Mouse (Mus musculus): ENCODE measurements at regions not wholly inside any gene's neighbourhood (a gene's known extent, or its start where the extent isn't known, plus 50 kb on each side); places are given as distances from the start of the nearest gene placed in this dataset.

DNA sequence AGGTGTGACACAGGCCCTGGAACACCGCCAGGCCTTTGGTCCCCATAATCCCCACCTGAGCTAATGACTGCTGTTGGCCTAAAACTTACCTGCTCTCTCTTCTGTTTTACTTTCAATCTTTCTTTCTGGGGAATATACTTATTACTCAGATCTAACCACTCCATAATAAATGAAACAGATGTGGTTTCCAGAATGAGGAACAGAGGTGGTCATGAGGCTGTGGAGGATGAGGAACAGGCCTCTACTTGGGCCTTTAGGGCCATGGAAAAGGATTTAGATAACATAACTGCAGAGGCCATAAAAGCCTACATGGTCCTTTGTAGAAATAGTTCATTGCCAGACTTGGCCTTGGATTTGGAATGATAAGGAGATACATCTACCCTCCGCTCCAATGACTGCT, 74.1 kb downstream of the B3gnt5 start:
- no peak for ATAC-seq

DNA sequence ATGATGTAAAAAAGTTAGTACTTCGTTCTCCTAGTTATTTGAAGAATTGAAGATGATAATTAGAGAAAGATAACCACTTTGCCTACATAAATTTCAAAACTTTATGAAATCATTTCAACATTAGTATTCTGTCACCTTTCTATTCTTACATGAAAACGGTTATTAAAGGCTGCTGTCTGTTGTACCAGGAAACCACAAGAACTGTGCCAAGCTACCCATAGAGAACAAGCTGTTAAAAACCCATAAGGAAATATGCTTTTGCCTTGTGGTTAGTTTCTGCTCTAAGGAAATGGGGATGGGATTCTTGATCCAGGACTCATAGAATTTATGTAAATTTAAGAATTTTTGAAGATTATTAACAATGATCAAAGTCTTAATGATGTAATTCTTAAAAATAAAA, 74.7 kb downstream of the B3gnt5 start:
- no peak for ATAC-seq

DNA sequence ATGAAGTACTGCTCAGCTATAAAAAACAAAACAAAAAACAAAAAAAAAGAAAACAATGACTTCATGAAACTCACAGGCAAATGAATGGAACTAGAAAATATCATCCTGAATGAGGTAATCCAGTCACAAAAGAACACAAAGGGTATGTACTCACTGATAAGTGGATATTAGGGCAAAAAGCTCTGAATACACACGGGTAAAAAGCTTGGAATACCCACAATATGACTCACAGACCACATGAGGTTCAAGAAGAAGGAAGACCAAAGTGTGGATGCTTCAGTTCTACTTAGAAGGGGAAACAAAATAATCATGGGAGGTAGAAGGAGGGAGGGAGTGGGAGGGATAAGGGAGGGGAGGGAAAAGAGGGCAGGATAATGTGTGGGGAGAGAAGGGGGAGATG, 79.8 kb downstream of the B3gnt5 start:
- ATAC-seq = no peak

GRCm38 (mm10) chr16:19842346-19843025, 82.5 kb downstream of the B3gnt5 start:
- ATAC-seq = no peak

DNA sequence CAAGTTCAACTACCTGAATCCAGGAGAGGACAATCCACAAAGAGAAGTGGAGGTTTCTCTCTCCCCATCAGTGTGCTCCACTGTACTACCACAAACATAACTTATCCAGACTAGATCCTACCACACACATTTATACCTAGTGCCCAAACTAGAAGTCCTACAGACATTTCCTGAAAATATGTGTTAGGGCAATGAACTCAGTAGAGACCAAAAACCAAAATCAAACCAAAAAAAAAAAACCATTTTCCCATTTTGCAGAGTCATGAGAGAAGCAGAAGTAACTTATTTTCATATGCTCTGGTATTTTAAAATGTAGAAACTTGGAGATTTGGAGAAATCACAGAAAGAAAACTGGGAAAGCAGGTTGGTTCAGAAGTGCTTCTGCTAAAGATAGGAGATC, 83.7 kb downstream of the B3gnt5 start:
- no peak for ATAC-seq

- ATAC-seq = peak; percentile 46
Measured at GRCm38 (mm10) chr16:19848395-19848794, 88.4 kb downstream of the B3gnt5 start.

GRCm38 (mm10) chr16:19865306-19865705, 105.3 kb downstream of the B3gnt5 start:
- ATAC-seq = no peak

GRCm38 (mm10) chr16:19865931-19866330, 105.9 kb downstream of the B3gnt5 start:
- no peak for ATAC-seq

DNA sequence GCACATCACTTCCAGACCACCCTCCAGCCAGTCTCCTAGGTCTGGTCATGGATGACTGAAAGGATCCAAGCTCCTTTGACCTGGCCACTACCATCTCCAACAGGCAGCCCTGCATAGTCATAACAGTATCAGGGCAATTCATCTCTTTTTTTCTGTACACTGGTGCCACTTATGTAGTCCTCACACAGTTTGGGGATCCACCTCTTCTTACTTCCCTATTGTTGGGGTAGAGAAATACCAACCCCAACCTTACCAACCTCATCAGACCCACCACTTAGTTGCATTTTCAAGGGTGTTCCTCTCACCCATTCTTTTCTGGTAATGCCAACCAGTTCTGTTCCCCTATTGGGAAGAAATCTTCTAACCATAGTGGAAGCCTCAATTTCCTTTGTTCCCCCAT, 109.4 kb downstream of the B3gnt5 start:
- no peak for ATAC-seq

- no peak for ATAC-seq
Measured at GRCm38 (mm10) chr16:19876861-19877554, 105.8 kb downstream of the Klhl6 start.

- no peak for ATAC-seq
Measured at GRCm38 (mm10) chr16:19882961-19883360, 99.9 kb downstream of the Klhl6 start.

DNA sequence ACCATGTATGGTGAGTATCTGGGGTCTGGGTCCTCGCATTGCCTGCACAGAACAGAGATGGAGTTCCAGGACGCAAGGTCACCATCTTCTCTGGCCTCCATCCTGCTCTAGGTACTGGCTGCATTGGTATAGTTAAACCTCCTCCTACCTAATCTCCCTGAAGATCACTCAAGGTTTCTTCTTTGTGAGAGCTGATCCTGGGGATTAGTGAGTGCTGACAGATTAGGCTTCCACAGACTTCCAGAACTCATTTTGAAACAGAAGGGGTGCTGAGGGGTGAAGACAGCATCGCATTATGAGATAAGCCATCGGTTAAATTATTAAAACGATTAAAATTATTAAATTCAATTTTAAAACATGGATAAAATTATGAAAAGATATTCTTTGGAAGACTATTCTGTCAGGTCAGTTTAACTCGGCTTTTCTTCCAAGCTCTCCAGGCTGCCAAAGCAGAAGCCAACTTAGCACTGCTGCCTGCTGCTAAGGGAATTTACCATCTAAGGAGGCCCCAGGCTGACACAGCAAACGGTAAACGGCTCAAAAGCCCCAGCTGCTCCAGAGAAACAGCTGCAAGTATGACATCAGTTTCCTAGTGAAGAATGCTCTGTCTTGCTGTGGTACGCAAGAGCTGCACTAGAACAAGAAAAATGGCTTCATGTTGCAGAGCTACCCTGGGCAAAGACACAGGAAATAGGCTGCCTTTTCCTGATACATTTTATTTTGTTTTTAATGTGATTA, 98.9 kb downstream of the Klhl6 start:
- no peak for ATAC-seq

DNA sequence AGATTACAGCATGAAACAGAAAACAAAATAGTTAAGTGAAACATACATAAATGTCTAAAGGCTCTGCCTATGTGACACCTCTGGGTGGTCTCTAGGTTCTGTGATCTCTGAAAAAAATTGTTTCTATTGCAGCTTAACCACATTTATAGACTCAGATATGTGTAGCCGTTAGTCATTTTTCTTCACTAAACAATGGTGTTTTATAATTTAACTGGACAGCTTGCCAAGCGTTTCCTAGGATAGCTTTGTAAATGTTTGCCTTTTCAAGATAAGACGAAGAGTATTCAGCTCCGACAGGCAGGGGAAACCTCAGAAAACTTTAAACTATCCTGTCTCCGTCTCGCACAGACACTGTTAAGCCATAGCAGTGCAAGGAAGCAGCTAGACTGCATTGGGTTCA, 98.3 kb downstream of the Klhl6 start:
- ATAC-seq = no peak

- no peak for ATAC-seq
Measured at GRCm38 (mm10) chr16:19886596-19886995, 96.2 kb downstream of the Klhl6 start.

DNA sequence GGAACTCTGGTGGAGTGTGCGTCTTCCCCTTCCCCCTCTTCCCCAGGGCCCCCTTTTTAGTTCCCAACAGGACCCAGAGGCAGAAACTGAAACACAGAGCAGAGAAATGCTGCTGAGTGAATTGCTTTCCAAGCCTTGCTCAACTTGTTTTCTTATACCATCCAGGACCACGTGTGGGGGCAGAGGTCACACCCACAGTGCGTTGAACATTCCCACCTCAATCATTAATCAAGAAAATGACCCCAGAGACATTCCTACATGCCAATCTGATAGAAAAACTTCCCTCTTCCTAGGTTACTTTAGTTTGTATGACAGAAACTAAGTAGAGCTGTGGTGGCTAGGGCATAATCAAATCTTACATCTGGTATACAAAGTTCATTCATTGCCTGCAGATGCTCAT, 93.3 kb downstream of the Klhl6 start:
- no peak for ATAC-seq

- no peak for ATAC-seq
Measured at GRCm38 (mm10) chr16:19891441-19891840, 91.4 kb downstream of the Klhl6 start.

DNA sequence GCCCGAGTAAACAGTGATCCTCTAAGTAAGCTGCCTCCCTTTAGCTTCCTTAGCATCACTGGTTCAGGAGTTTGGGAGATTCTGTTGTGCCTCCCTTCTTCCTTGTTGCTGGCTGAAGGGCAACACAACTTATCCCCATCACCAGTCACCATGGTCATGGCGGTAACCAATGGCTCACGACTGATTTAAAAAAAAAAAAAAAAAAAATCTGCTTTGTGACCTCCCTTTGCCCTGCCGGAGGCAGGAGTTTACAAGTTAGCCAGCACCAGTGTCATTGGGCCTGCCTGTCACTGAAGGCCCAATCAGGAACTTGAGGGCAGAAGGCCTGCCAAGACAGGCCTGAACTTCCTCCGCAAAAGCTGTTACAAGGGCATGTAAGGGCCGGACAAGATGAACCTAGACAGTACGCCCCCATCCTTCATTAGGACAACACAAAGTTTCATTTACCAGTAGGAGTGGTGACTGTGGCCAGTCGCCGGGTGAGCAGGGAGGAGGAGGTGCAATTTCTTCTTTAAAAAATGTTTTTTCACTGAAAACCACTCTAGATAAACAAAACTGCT, 88.3 kb downstream of the Klhl6 start:
- no peak for ATAC-seq

All from inflammation-experienced regulatory T-cells, adult 6 months (primary cell).